Mouse (Mus musculus) brain, embryonic 14.5 days (tissue): Measurements from ENCODE around the gene Gapdh.

Experiments
- CTCF ChIP-seq: fragments of 200-500 bp; IDR thresholded peaks from 2 replicates; pipeline ENCODE4 v1.5.1; 2012; ENCODE audit warnings: inconsistent platforms, mild to moderate bottlenecking, moderate library complexity, borderline replicate concordance; ENCODE audit not compliant: insufficient read depth, insufficient read length; ENCODE audit errors: extremely low read depth
- POLR2A ChIP-seq: fragments of 200-500 bp; IDR thresholded peaks from 2 replicates; pipeline ENCODE4 v1.6.1; 2012; ENCODE audit warnings: mild to moderate bottlenecking, inconsistent platforms, borderline replicate concordance; ENCODE audit not compliant: poor library complexity, insufficient read depth, insufficient read length, severe bottlenecking; ENCODE audit errors: extremely low read depth

DNA sequence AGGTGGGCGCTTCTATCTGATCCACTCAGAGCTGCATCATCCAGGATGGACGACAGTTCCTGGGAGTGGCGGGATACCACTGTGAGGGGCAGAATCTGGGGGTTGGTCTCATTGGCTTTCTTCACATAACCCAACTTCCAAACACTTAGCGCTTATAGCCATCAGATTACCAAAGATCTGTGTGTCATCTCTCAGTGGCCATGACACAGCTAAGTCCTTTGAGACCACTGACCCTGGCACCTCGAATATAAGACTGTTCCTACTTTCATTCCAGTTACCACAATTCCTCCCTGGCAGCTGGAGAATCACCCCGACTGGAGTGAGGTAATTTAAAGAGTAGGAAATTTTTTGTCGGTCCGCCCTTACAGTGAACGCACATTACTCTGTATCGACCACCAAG, 19.9 kb upstream of the Gapdh start:
- TF ChIP-seq CTCF = no peak
- no peak for TF ChIP-seq POLR2A
